In the genomic region with DNA sequence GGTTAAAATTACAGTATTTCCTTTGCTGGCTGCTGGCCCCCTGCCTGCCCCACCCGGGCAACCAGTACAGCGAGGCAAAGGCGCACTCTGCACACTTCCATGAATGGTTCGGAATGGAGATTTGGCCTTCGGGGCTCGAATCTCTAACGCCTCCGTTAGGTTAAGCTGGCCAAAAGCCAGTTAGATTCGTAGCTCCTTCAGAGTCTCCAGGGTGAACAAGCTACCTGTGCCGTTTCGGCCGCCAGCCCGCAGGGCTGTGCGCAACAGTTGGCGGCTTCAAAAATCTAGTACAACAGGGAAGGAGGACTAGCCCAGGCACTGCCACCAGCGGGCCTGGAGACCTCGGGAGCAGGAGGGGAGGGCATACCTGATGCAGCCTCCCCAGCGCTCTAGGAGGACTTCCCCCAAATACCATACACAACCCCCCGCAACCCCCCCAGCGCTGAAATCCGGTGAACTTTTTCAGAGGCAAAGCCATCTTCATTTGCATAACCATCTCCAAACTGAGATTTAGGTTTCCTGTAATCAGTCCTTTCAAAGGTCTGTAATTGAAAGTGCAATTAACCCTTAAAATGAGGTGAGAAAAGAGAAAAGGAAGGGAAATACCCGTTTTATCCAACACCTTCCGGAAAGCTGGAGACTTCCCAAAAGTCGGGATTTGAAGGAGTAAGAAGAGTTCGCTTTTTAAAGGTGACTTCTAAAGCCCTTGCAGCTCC, we compare ENCODE assay signal across 8 mouse cellular contexts. TPM values are rescaled to one million over a fixed set of nuclear protein-coding genes. Genes with fewer than 3 reads are reported as not detected.
DNase-seq lines count a peak whose midpoint lies in the region; ATAC-seq lines count a peak whose summit lies in the region.

No protein-coding gene starts in this region.

- H3K9ac ChIP-seq in kidney, embryonic 15.5 days: peak overlapping the region; percentile 56
- peak overlapping the region; percentile 65 for H3K9ac ChIP-seq in embryonic facial prominence, embryonic 15.5 days
- H3K9ac ChIP-seq in hindbrain, embryonic 11.5 days (ENCODE audit: low read depth, low read length): peak overlapping the region; percentile 46; the same call in 1 of the 2 replicates
- peak overlapping the region; percentile 64; the same call in 1 of the 2 replicates for H3K9ac ChIP-seq in liver, embryonic 16.5 days (ENCODE audit: low read depth, low read length)
- peak overlapping the region; percentile 41; the same call in 1 of the 2 replicates for H3K9ac ChIP-seq in stomach, embryonic 15.5 days

- peak overlapping the region; percentile 58 for H3K4me3 ChIP-seq in kidney, embryonic 15.5 days (replicated peaks)
- peak overlapping the region; percentile 60 for H3K4me3 ChIP-seq in embryonic facial prominence, embryonic 15.5 days (replicated peaks)
- H3K4me3 ChIP-seq in hindbrain, embryonic 11.5 days (ENCODE audit: low read depth, low read length): peak overlapping the region; percentile 46
- peak overlapping the region; percentile 64 for H3K4me3 ChIP-seq in liver, embryonic 16.5 days (ENCODE audit: low read depth, low read length)
- peak overlapping the region; percentile 54 for H3K4me3 ChIP-seq in stomach, embryonic 15.5 days (replicated peaks)

- 28% methylated on average over 25 of the region's 25 CpGs for WGBS in kidney, embryonic 15.5 days
- WGBS in embryonic facial prominence, embryonic 15.5 days: 22% methylated on average over 25 of the region's 25 CpGs
- 16% methylated on average over 25 of the region's 25 CpGs for WGBS in hindbrain, embryonic 11.5 days
- 25% methylated on average over 25 of the region's 25 CpGs for WGBS in liver, embryonic 16.5 days (ENCODE audit: insufficient replicate concordance)
- WGBS in stomach, embryonic 15.5 days: 20% methylated on average over 25 of the region's 25 CpGs

- peaks cover 37% of the 10 kb centered on the region; the same call in 1 of the 2 replicates for H3K27me3 ChIP-seq in kidney, embryonic 15.5 days
- H3K27me3 ChIP-seq in embryonic facial prominence, embryonic 15.5 days: peaks cover 3% of the 10 kb centered on the region; the same call in 1 of the 2 replicates
- H3K27me3 ChIP-seq in hindbrain, embryonic 11.5 days (ENCODE audit: control insufficient read depth, insufficient read depth, low read length): no peaks in the 10 kb centered on the region
- H3K27me3 ChIP-seq in liver, embryonic 16.5 days (ENCODE audit: control insufficient read depth, insufficient read depth, low read depth, low read length): peaks cover 18% of the 10 kb centered on the region
- H3K27me3 ChIP-seq in stomach, embryonic 15.5 days (replicated peaks): 0 out of 2 replicates have a peak, but pooled peaks cover 3% of the 10 kb centered on the region

- H3K36me3 ChIP-seq in kidney, embryonic 15.5 days: no peaks in the 10 kb centered on the region
- no peaks in the 10 kb centered on the region for H3K36me3 ChIP-seq in embryonic facial prominence, embryonic 15.5 days
- H3K36me3 ChIP-seq in hindbrain, embryonic 11.5 days (ENCODE audit: control insufficient read depth, insufficient read depth, low read length): no peaks in the 10 kb centered on the region
- no peaks in the 10 kb centered on the region for H3K36me3 ChIP-seq in liver, embryonic 16.5 days (ENCODE audit: control insufficient read depth, insufficient read depth)
- no peaks in the 10 kb centered on the region for H3K36me3 ChIP-seq in stomach, embryonic 15.5 days

- H3K27ac ChIP-seq in kidney, embryonic 15.5 days: peak overlapping the region; percentile 77; the same call in 1 of the 2 replicates
- peak overlapping the region; percentile 78; the same call in 1 of the 2 replicates for H3K27ac ChIP-seq in embryonic facial prominence, embryonic 15.5 days (replicated peaks)
- no peak overlapping the region for H3K27ac ChIP-seq in hindbrain, embryonic 11.5 days (ENCODE audit: low read depth, low read length)
- no peak overlapping the region for H3K27ac ChIP-seq in liver, embryonic 16.5 days (ENCODE audit: low read length)
- no peak overlapping the region for H3K27ac ChIP-seq in stomach, embryonic 15.5 days

- no peak for DNase-seq in kidney, adult 9 months
- peak; percentile 30 for DNase-seq in hindbrain, embryonic 11.5 days (ENCODE audit: low spot score)
- DNase-seq in right cerebral cortex, postnatal 10 days (ENCODE audit: low spot score in 2 of 2): no peak
- DNase-seq in layer of hippocampus, postnatal 25 days (ENCODE audit: extremely low spot score in 1 of 2, low spot score in 1 of 2): no peak

- H3K4me2 ChIP-seq in kidney, embryonic 15.5 days: peak overlapping the region; percentile 82
- H3K4me2 ChIP-seq in embryonic facial prominence, embryonic 15.5 days (replicated peaks): peak overlapping the region; percentile 51
- peak overlapping the region; percentile 77 for H3K4me2 ChIP-seq in hindbrain, embryonic 11.5 days (replicated peaks; ENCODE audit: low read depth, low read length)
- peak overlapping the region; percentile 80 for H3K4me2 ChIP-seq in liver, embryonic 16.5 days (ENCODE audit: low read depth, low read length)
- H3K4me2 ChIP-seq in stomach, embryonic 15.5 days: peak overlapping the region; percentile 70

- no peak for ATAC-seq in kidney, embryonic 15.5 days (replicated peaks; ENCODE audit: low FRiP score)
- ATAC-seq in embryonic facial prominence, embryonic 15.5 days (ENCODE audit: insufficient number of reproducible peaks, low FRiP score, low TSS enrichment, low read depth): no peak
- no peak for ATAC-seq in hindbrain, embryonic 11.5 days (ENCODE audit: low FRiP score)
- no peak for ATAC-seq in liver, embryonic 16.5 days (ENCODE audit: low read depth)
- no peak for ATAC-seq in stomach, embryonic 15.5 days (ENCODE audit: insufficient read depth, low FRiP score, low read depth)

- H3K9me3 ChIP-seq in kidney, embryonic 15.5 days (replicated peaks): no peaks in the 10 kb centered on the region
- H3K9me3 ChIP-seq in embryonic facial prominence, embryonic 15.5 days (replicated peaks): no peaks in the 10 kb centered on the region
- H3K9me3 ChIP-seq in hindbrain, embryonic 11.5 days (ENCODE audit: control insufficient read depth, low read length): no peaks in the 10 kb centered on the region
- no peaks in the 10 kb centered on the region for H3K9me3 ChIP-seq in liver, embryonic 16.5 days (replicated peaks; ENCODE audit: control insufficient read depth, low read length)
- H3K9me3 ChIP-seq in stomach, embryonic 15.5 days: no peaks in the 10 kb centered on the region

- H3K4me1 ChIP-seq in kidney, embryonic 15.5 days: 0 out of 2 replicates have a peak, but pooled peaks cover 3% of the 10 kb centered on the region
- no peaks in the 10 kb centered on the region for H3K4me1 ChIP-seq in embryonic facial prominence, embryonic 15.5 days
- no peaks in the 10 kb centered on the region for H3K4me1 ChIP-seq in hindbrain, embryonic 11.5 days (replicated peaks; ENCODE audit: control insufficient read depth, insufficient read depth, low read length)
- H3K4me1 ChIP-seq in liver, embryonic 16.5 days (ENCODE audit: control insufficient read depth, low read depth, low read length): no peaks in the 10 kb centered on the region; the same call in 1 of the 2 replicates
- no peaks in the 10 kb centered on the region for H3K4me1 ChIP-seq in stomach, embryonic 15.5 days

RNA-seq across cellular contexts. Expression of gene Gpc4, which starts 1.5 kb away (rescaled TPM):
- 71.2 and 77.5 TPM in 2 replicates for polyA plus RNA-seq in kidney, embryonic 15.5 days (2015; fragmentation: Nextera tagmentation; extraction: Ambion mirVana)
- polyA plus RNA-seq in embryonic facial prominence, embryonic 15.5 days (2015; fragmentation: Nextera tagmentation; extraction: Ambion mirVana): 86.3 and 86.5 TPM in 2 replicates
- 17.2 and 19.9 TPM in 2 replicates for polyA plus RNA-seq in hindbrain, embryonic 11.5 days (2014; fragmentation: Nextera tagmentation; extraction: Ambion mirVana)
- 5.2 and 5.4 TPM in 2 replicates for polyA plus RNA-seq in liver, embryonic 16.5 days (2015; fragmentation: Nextera tagmentation; extraction: Ambion mirVana)
- polyA plus RNA-seq in stomach, embryonic 15.5 days (2015; fragmentation: Nextera tagmentation; extraction: Ambion mirVana): 28.7 and 28.9 TPM in 2 replicates
- total RNA-seq in layer of hippocampus, postnatal 25 days (2021): 10 to 100 TPM; 48.3 to 54.1 TPM

Comparison
In these comparisons a context has a peak if more than half of its experiments do, and no peak if none do; other contexts are left out.
1. H3K27ac ChIP-seq: peak in kidney, embryonic 15.5 days (single experiment) and embryonic facial prominence, embryonic 15.5 days (single experiment); none in hindbrain, embryonic 11.5 days (single experiment), liver, embryonic 16.5 days (single experiment) and stomach, embryonic 15.5 days (single experiment).
2. Peak in every context shown above with its lines, with median percentiles within 50 percentile points of each other: H3K4me2 ChIP-seq, H3K4me3 ChIP-seq and H3K9ac ChIP-seq.